Comparison of ENCODE assay signal across 11 mouse cellular contexts in the genomic region with DNA sequence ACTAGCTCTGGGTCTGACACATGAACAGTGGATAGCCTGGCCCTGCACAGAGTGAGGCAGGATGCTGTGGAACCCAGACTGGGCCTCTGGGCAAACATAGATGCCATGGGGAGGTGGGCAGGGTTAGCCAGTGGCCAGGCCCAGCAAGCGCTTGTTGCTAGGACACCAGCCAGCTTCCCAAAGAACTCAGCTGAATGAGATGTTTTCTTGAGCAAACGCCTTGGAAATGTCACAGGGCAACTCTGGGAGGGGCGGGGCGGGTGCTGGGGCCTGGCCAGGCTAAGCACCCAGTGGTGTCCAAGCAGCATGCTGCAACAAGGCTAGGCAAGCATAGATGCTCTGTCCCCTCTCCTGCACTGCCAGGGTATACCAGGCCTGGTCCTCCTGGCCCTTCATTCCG. TPM values are rescaled to one million over a fixed set of nuclear protein-coding genes. Genes with fewer than 3 reads are reported as not detected.
DNase-seq lines count a peak whose midpoint lies in the region; ATAC-seq and TF ChIP-seq lines count a peak whose summit lies in the region.
"Had no signal": no experiment of that assay in that cellular context is flagged by ENCODE, and none has a peak within 500 bp of the region (broad histone marks: within the 10 kb centered on the region; RNA-seq: fewer than 3 reads in every experiment).

No protein-coding gene starts in this region.

- no peaks in the 10 kb centered on the region for H3K36me3 ChIP-seq in forebrain, embryonic 15.5 days
- no peaks in the 10 kb centered on the region for H3K36me3 ChIP-seq in midbrain, embryonic 12.5 days
- no peaks in the 10 kb centered on the region for H3K36me3 ChIP-seq in thymus, adult 2 months (ENCODE audit: control insufficient read depth, insufficient read depth, low read length)
- H3K36me3 ChIP-seq: heart, embryonic 12.5 days had no signal

- H3K9ac ChIP-seq in forebrain, embryonic 15.5 days (replicated peaks) = no peak overlapping the region
- H3K9ac ChIP-seq in midbrain, embryonic 12.5 days (replicated peaks) = 0 out of 2 replicates have a peak overlapping the region, but pooled peaks have one; percentile 35
- H3K9ac ChIP-seq: heart, embryonic 12.5 days had no signal

- no peak overlapping the region for H3K4me3 ChIP-seq in forebrain, embryonic 15.5 days
- H3K4me3 ChIP-seq in midbrain, embryonic 12.5 days = no peak overlapping the region
- H3K4me3 ChIP-seq in thymus, adult 2 months (ENCODE audit: control insufficient read depth, insufficient read depth, low read length) = no peak overlapping the region
- H3K4me3 ChIP-seq: heart, embryonic 12.5 days had no signal

- no peak overlapping the region for H3K4me2 ChIP-seq in forebrain, embryonic 15.5 days (replicated peaks)
- no peak overlapping the region for H3K4me2 ChIP-seq in midbrain, embryonic 12.5 days (replicated peaks)
- H3K4me2 ChIP-seq: heart, embryonic 12.5 days; liver, embryonic 11.5 days had no signal

- no peak for TF ChIP-seq CTCF in thymus, adult 2 months (IDR thresholded peaks at IDR 0.05; ENCODE audit: borderline replicate concordance, control insufficient read depth, extremely low read depth, insufficient read depth, low read length, poor library complexity)

- DNase-seq in right cerebral cortex, postnatal 10 days (ENCODE audit: low spot score in 2 of 2) = peak; percentile 63 to 73
- DNase-seq in right cerebral cortex, postnatal 4 days = no peak
- DNase-seq in kidney, postnatal 14 days = no peak
- no peak for DNase-seq in urinary bladder, adult 18-20 months (ENCODE audit: low spot score in 2 of 2)
- no peak for DNase-seq in thymus, adult 2 months

- H3K9me3 ChIP-seq in forebrain, embryonic 15.5 days = no peaks in the 10 kb centered on the region
- H3K9me3 ChIP-seq in midbrain, embryonic 12.5 days = no peaks in the 10 kb centered on the region
- H3K9me3 ChIP-seq: heart, embryonic 12.5 days had no signal

- H3K27ac ChIP-seq in forebrain, embryonic 15.5 days (replicated peaks) = no peak overlapping the region; the same call in 1 of the 2 replicates
- H3K27ac ChIP-seq in midbrain, embryonic 12.5 days (replicated peaks) = 0 out of 2 replicates have a peak overlapping the region, but pooled peaks have one; percentile 46
- H3K27ac ChIP-seq in thymus, adult 2 months (ENCODE audit: control insufficient read depth, insufficient read depth, low read length) = no peak overlapping the region
- H3K27ac ChIP-seq: macrophage had no signal

- no peaks in the 10 kb centered on the region for H3K27me3 ChIP-seq in forebrain, embryonic 15.5 days
- peaks cover 67% of the 10 kb centered on the region for H3K27me3 ChIP-seq in midbrain, embryonic 12.5 days
- H3K27me3 ChIP-seq in thymus, adult 2 months (ENCODE audit: control insufficient read depth, insufficient read depth, low read length) = no peaks in the 10 kb centered on the region

- 38% methylated on average over 5 of the region's 5 CpGs for WGBS in forebrain, embryonic 15.5 days
- WGBS in midbrain, embryonic 12.5 days = 18% methylated on average over 5 of the region's 5 CpGs
- WGBS in thymus, adult 2 months = 96% methylated on average over 5 of the region's 5 CpGs

- no peak for TF ChIP-seq POLR2A in thymus, adult 2 months (IDR thresholded peaks at IDR 0.05; ENCODE audit: control insufficient read depth, extremely low read depth, insufficient read depth, low read length, poor library complexity)

- peaks cover 19% of the 10 kb centered on the region for H3K4me1 ChIP-seq in forebrain, embryonic 15.5 days
- peaks cover 17% of the 10 kb centered on the region for H3K4me1 ChIP-seq in midbrain, embryonic 12.5 days
- no peaks in the 10 kb centered on the region for H3K4me1 ChIP-seq in thymus, adult 2 months (replicated peaks; ENCODE audit: control insufficient read depth, insufficient read depth, low read length)

- ATAC-seq in forebrain, embryonic 15.5 days (replicated peaks) = peak; percentile 80
- ATAC-seq in midbrain, embryonic 12.5 days (ENCODE audit: low FRiP score, low read depth) = peak; percentile 79
- ATAC-seq: activated CD4-positive, CD25-positive, alpha-beta regulatory T cell, adult 4 months had no signal

RNA-seq across cellular contexts. Expression of gene Cpne2, which starts 28.5 kb away (rescaled TPM):
- 22.4 and 24.8 TPM in 2 replicates for polyA plus RNA-seq in forebrain, embryonic 15.5 days (2015; fragmentation: Nextera tagmentation; extraction: Ambion mirVana)
- polyA plus RNA-seq in midbrain, embryonic 12.5 days (2016; fragmentation: Nextera tagmentation; extraction: Ambion mirVana) = 9.9 and 10.0 TPM in 2 replicates
- polyA plus RNA-seq in thymus, adult 2 months (2012; rRNA removed) = 28.1 and 35.3 TPM in 2 replicates

RNA-seq across cellular contexts. Expression of gene Rspry1, which starts 40.5 kb away (rescaled TPM):
- polyA plus RNA-seq in forebrain, embryonic 15.5 days (2015; fragmentation: Nextera tagmentation; extraction: Ambion mirVana) = 50.1 and 52.0 TPM in 2 replicates
- 55.0 and 57.7 TPM in 2 replicates for polyA plus RNA-seq in midbrain, embryonic 12.5 days (2016; fragmentation: Nextera tagmentation; extraction: Ambion mirVana)
- polyA plus RNA-seq in thymus, adult 2 months (2012; rRNA removed) = 13.6 and 14.9 TPM in 2 replicates

RNA-seq across cellular contexts. Expression of gene Fam192a, which starts 40.5 kb away (rescaled TPM):
- polyA plus RNA-seq in forebrain, embryonic 15.5 days (2015; fragmentation: Nextera tagmentation; extraction: Ambion mirVana) = 97.5 and 103 TPM in 2 replicates
- polyA plus RNA-seq in midbrain, embryonic 12.5 days (2016; fragmentation: Nextera tagmentation; extraction: Ambion mirVana) = 97.4 and 105 TPM in 2 replicates
- polyA plus RNA-seq in thymus, adult 2 months (2012; rRNA removed) = 28.3 and 31.5 TPM in 2 replicates

Comparison
In these comparisons a context has a peak if more than half of its experiments do, and no peak if none do; other contexts are left out.
1. DNase-seq: peak in right cerebral cortex, postnatal 10 days (2 of 2); none in right cerebral cortex, postnatal 4 days (single experiment), kidney, postnatal 14 days (single experiment), urinary bladder, adult 18-20 months (0 of 2) and thymus, adult 2 months (single experiment).